Mouse (Mus musculus): ENCODE data around the gene Apba1.

DNA sequence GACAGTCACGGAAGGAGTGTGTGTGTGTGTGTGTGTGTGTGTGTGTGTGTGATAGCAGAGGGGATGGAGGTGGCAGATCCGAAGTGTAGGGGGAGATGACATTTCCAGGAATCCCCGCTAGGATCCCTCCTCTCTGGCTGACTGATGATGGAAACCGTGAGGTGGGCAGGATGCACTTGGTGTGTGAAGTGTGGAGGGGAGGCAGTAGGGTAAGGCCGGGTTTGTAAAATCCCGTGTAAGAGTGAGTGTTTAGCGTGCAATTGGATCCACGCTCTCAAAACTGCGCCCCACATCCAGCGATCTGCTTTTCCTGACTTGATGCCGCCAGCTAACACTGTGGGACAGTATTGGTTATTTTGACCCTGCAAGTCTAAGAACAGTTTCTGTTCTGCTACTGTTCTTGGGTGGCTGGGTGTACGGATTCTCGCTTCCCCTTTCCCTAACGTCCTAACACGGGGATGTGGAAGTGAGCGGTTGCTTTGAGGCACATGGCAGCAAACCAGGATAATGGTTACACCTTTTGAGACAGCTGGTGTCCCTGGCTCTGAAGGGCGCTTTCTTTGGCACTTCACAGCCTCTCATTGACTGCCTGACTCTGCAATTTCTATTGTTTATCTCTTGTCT is 747 bp downstream of the Apba1 start:
- TF ChIP-seq POLR2A (IDR thresholded peaks at IDR 0.05; ENCODE audit: extremely low read depth, insufficient read depth, low read length): no peak
- no peak for TF ChIP-seq CTCF (IDR thresholded peaks at IDR 0.05; ENCODE audit: extremely low read depth, insufficient read depth, low read length)

All from cortical plate, adult 2 months (tissue).